ENCODE assay signal across 20 mouse cellular contexts in genomic region chr16:42416673-42417072, GRCm38 (mm10).
"Had no signal": no experiment of that assay in that cellular context is flagged by ENCODE, and none has a peak within 500 bp of the region (broad histone marks: within the 10 kb centered on the region; RNA-seq: fewer than 3 reads in every experiment).

No protein-coding gene starts in this region.

- H3K9ac ChIP-seq: limb, embryonic 12.5 days; limb, embryonic 15.5 days; liver, embryonic 14.5 days; liver, postnatal 0 days; lung, embryonic 14.5 days; neural tube, embryonic 13.5 days; stomach, embryonic 15.5 days had no signal

- H3K27ac ChIP-seq: kidney, postnatal 0 days; limb, embryonic 12.5 days; limb, embryonic 15.5 days; liver, embryonic 14.5 days; macrophage; neural tube, embryonic 13.5 days; stomach, embryonic 15.5 days had no signal

- H3K9me3 ChIP-seq: limb, embryonic 12.5 days; limb, embryonic 15.5 days; neural tube, embryonic 13.5 days; stomach, embryonic 15.5 days had no signal

- H3K4me2 ChIP-seq: limb, embryonic 12.5 days; limb, embryonic 15.5 days; liver, embryonic 11.5 days; lung, embryonic 14.5 days; neural tube, embryonic 13.5 days; stomach, embryonic 15.5 days had no signal

- H3K36me3 ChIP-seq: limb, embryonic 12.5 days; limb, embryonic 15.5 days; neural tube, embryonic 13.5 days; stomach, embryonic 15.5 days had no signal

- H3K27me3 ChIP-seq: limb, embryonic 12.5 days; limb, embryonic 15.5 days; neural tube, embryonic 13.5 days; stomach, embryonic 15.5 days had no signal

- H3K4me1 ChIP-seq: limb, embryonic 12.5 days; limb, embryonic 15.5 days; neural tube, embryonic 13.5 days; stomach, embryonic 15.5 days had no signal

- ATAC-seq: intestine, postnatal 0 days; liver, postnatal 0 days; lung, postnatal 0 days had no signal

- H3K4me3 ChIP-seq: limb, embryonic 12.5 days; limb, embryonic 15.5 days; myocyte; neural tube, embryonic 13.5 days; stomach, embryonic 15.5 days had no signal

- DNase-seq: kidney, adult 2 months; kidney, postnatal 25 days; left cerebral cortex, postnatal 4 days; liver, postnatal 0 days; lung, embryonic 14.5 days; retina, postnatal 1 day; right cerebral cortex, postnatal 25 days; spleen, adult 18-20 months; thymus, postnatal 25 days had no signal
